Mouse (Mus musculus) embryonic facial prominence, embryonic 14.5 days (tissue): ENCODE measurements around the gene Ablim1. TPM values are rescaled to one million over a fixed set of nuclear protein-coding genes. Genes with fewer than 3 reads are reported as not detected.

Experiments
- ATAC-seq: fragments of 200-750 bp; cut with Nextera tagmentation; 2 replicates; pipeline ENCODE4 v1.8.0; 2017; ENCODE audit warnings: low read depth, moderate number of reproducible peaks, moderate TSS enrichment
- DNase-seq: peaks from one replicate; pipeline ENCODE4 v3.0.0-alpha.2; 2015; ENCODE audit warnings: low spot score
- H3K27ac ChIP-seq: fragments of 300-500 bp; sonication (generic); replicated peaks from 2 replicates; pipeline ENCODE4 v1.5.1; 2014; ENCODE audit warnings: low read depth, mild to moderate bottlenecking, low read length, moderate library complexity
- H3K27me3 ChIP-seq: fragments of 300-500 bp; sonication (generic); replicated peaks from 2 replicates; pipeline ENCODE4 v1.6.1; 2014; ENCODE audit warnings: low read length; ENCODE audit not compliant: control insufficient read depth, insufficient read depth
- H3K36me3 ChIP-seq: fragments of 300-500 bp; sonication (generic); 2 replicates; pipeline ENCODE4 v1.6.1; 2014; ENCODE audit warnings: low read length, mixed read lengths; ENCODE audit not compliant: control insufficient read depth, insufficient read depth
- H3K4me1 ChIP-seq: fragments of 300-500 bp; sonication (generic); 2 replicates; pipeline ENCODE4 v1.6.1; 2014; ENCODE audit warnings: antibody characterized with exemption, low read length; ENCODE audit not compliant: control insufficient read depth, insufficient read depth
- H3K4me2 ChIP-seq: fragments of 300-500 bp; sonication (generic); 2 replicates; pipeline ENCODE4 v1.6.1; 2014; ENCODE audit warnings: low read depth, mild to moderate bottlenecking, low read length, moderate library complexity, mixed read lengths
- H3K4me3 ChIP-seq: fragments of 300-500 bp; sonication (generic); 2 replicates; pipeline ENCODE4 v1.5.1; 2014; ENCODE audit warnings: low read depth, mild to moderate bottlenecking, low read length
- H3K9ac ChIP-seq: fragments of 300-500 bp; sonication (generic); 2 replicates; pipeline ENCODE4 v1.6.1; 2014; ENCODE audit warnings: low read depth, mild to moderate bottlenecking, low read length, moderate library complexity, mixed read lengths
- H3K9me3 ChIP-seq: fragments of 300-500 bp; sonication (generic); 2 replicates; pipeline ENCODE4 v1.6.1; 2016; ENCODE audit warnings: low read length; ENCODE audit not compliant: control insufficient read depth
- whole genome bisulfite sequencing: fragments of 180-500 bp; shearing (Covaris S2); extraction: QIAGEN DNeasy Blood & Tissue Kit; methylation state at CpG from one replicate; pipeline ENCODE4 v1.1.7; 2014; 5-methylcytosine and 5-hydroxymethylcytosine counted together
- polyA plus RNA-seq: library from polyadenylated mRNA; unstranded; fragments of >200 nt; fragmentation: Nextera tagmentation; extraction: Ambion mirVana; gene quantifications from 2 replicates; pipeline ENCODE4 v1.2.1, GENCODE M21; 2014

Gene Ablim1
- polyA plus RNA-seq, 1 experiment from 2014 or later, result 49.3 TPM

DNA sequence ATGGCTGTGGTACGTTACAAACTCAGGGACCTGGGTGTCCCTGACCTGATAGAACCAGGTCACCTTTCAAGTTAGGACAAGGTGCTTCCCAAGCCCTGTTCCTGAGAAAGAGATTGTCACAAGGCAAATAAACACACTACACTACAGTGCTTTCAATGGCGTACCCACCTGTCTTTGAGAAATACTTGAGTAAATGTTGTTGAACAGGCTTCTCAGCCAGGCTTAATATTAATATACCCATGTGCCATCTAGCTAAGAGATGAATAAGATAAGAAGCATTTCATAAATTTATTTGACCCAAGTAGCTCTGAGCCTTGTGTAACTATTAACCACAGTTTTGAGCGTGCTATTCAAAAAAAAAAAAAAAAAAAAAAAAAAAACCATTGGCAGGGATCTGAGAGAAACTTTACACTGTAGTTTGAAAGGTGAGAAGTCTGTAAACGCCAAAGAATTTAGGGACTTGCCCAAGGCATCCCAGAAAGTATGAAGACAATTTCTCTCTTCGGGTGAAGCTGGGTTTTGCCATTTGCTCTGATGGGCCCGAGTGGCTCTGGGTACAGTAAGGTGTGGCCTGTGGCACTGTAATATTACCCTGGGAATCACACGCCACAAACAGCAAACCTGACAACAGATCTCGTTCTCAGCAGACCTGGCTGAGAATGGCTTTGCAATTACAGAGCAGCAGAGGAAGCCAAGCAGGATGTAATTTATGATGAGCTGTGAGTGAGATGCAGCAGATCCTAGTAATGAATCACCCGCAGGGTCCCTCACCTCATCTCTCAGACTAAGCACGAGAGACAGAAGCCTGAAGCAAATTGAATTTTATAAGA is 73.1 kb downstream of the Ablim1 start:
- Histone ChIP-seq H3K9ac (no peak overlapping the region), H3K9me3 (no peaks in the 10 kb centered on the region), H3K36me3 (no peaks in the 10 kb centered on the region), H3K4me1 (peaks cover 32% of the 10 kb centered on the region), H3K27ac (no peak overlapping the region), H3K4me3 (no peak overlapping the region), H3K27me3 (no peaks in the 10 kb centered on the region), H3K4me2 (no peak overlapping the region)
- DNase-seq, result peak; percentile 62
- peak; percentile 49; the same call in 1 of the 2 replicates for ATAC-seq
- WGBS, result 45% methylated on average over 10 of the region's 10 CpGs

- no peaks in the 10 kb centered on the region for H3K9me3 ChIP-seq
- no peaks in the 10 kb centered on the region for H3K27me3 ChIP-seq
- no peak overlapping the region for H3K27ac ChIP-seq
- DNase-seq (no peak), ATAC-seq (no peak)
- no peak overlapping the region for H3K9ac ChIP-seq
- WGBS, result 69% methylated on average over 6 of the region's 6 CpGs
- no peak overlapping the region for H3K4me2 ChIP-seq
- no peaks in the 10 kb centered on the region for H3K36me3 ChIP-seq
- H3K4me3 ChIP-seq, result no peak overlapping the region
- H3K4me1 ChIP-seq, result peaks cover 32% of the 10 kb centered on the region
These were observed 74.5 kb downstream of the Ablim1 start for GRCm38 (mm10) chr19:57240259-57240658.

DNA sequence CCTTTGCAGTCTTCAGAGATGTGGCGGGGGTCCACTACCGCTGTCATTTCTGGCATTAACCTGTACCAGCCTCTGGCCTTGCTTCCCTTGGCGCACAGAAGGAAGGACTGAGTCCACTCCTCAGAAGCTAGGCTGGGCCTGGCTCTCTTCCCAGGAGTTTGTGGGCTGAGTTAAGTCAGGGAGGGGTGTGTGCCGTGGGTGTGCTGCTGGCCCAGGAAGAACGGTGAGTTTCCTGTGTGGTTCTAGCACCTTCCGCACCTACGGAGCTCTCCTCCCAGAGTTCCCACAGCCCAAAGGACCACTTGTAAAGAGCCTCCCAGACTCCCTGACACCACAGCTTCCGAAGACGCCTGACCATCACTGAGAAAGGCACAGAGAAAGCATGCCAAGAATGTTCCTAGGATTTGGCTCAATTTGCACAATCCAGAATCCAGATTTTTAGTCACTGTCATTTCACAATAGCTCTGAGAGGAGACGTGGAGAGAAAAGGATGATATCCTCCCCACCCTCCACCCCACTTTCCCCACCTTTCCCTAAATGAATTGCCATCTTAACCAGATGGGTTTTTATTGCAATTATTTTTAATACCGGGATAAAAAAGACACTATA is 75.4 kb downstream of the Ablim1 start:
- peaks cover 31% of the 10 kb centered on the region for H3K4me1 ChIP-seq
- H3K4me3 ChIP-seq, result no peak overlapping the region
- H3K4me2 ChIP-seq, result no peak overlapping the region
- H3K9ac ChIP-seq, result no peak overlapping the region
- WGBS, result 54% methylated on average over 11 of the region's 11 CpGs
- ATAC-seq (no peak), DNase-seq (peak; percentile 83)
- H3K27me3 ChIP-seq, result no peaks in the 10 kb centered on the region
- 0 out of 2 replicates have a peak, but pooled peaks cover 3% of the 10 kb centered on the region for H3K9me3 ChIP-seq
- no peak overlapping the region for H3K27ac ChIP-seq
- H3K36me3 ChIP-seq, result no peaks in the 10 kb centered on the region

DNA sequence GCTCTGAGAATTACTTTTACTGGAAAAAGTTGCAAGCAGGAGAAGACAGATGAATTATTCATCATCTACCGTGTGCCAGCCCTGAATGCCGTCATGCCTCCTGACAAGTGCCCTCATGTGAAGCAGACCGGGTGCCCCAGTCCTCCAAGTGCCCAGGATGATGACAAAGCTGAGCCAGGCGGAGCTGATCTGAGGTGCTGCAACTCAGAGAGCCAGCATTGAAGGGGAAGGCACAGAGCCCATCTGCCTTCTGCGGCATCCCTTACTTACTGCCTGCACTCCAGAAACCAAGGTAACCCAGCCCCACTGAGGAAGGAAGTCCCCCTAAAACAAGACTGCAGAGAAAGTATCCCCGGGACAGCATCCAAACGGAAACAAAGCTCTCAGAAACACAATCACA is 76.3 kb downstream of the Ablim1 start:
- Histone ChIP-seq H3K4me3 (no peak overlapping the region), H3K4me2 (no peak overlapping the region), H3K36me3 (no peaks in the 10 kb centered on the region), H3K27me3 (no peaks in the 10 kb centered on the region), H3K4me1 (peaks cover 23% of the 10 kb centered on the region), H3K9ac (no peak overlapping the region), H3K27ac (no peak overlapping the region), H3K9me3 (0 out of 2 replicates have a peak, but pooled peaks cover 3% of the 10 kb centered on the region)
- 72% methylated on average over 7 of the region's 7 CpGs for WGBS
- no peak for ATAC-seq
- DNase-seq, result no peak

- WGBS, result 44% methylated on average over 6 of the region's 6 CpGs
- Histone ChIP-seq H3K27me3 (no peaks in the 10 kb centered on the region), H3K4me1 (peaks cover 22% of the 10 kb centered on the region), H3K36me3 (no peaks in the 10 kb centered on the region), H3K9ac (no peak overlapping the region), H3K4me2 (no peak overlapping the region), H3K4me3 (no peak overlapping the region), H3K27ac (no peak overlapping the region), H3K9me3 (0 out of 2 replicates have a peak, but pooled peaks cover 3% of the 10 kb centered on the region)
- DNase-seq, result peak; percentile 50
- ATAC-seq, result no peak
These were observed 77.2 kb downstream of the Ablim1 start for GRCm38 (mm10) chr19:57237534-57237933.

GRCm38 (mm10) chr19:57236647-57237046 is 78.1 kb downstream of the Ablim1 start:
- no peaks in the 10 kb centered on the region for H3K36me3 ChIP-seq
- 73% methylated on average over 15 of the region's 15 CpGs for WGBS
- no peak overlapping the region for H3K4me3 ChIP-seq
- H3K4me2 ChIP-seq, result no peak overlapping the region
- peaks cover 22% of the 10 kb centered on the region for H3K4me1 ChIP-seq
- H3K27ac ChIP-seq, result no peak overlapping the region
- DNase-seq, result no peak
- 0 out of 2 replicates have a peak, but pooled peaks cover 3% of the 10 kb centered on the region for H3K9me3 ChIP-seq
- H3K9ac ChIP-seq, result no peak overlapping the region
- no peak for ATAC-seq
- H3K27me3 ChIP-seq, result no peaks in the 10 kb centered on the region

GRCm38 (mm10) chr19:57235931-57236330 is 78.8 kb downstream of the Ablim1 start:
- Histone ChIP-seq H3K9ac (no peak overlapping the region), H3K9me3 (0 out of 2 replicates have a peak, but pooled peaks cover 3% of the 10 kb centered on the region), H3K4me3 (no peak overlapping the region), H3K27me3 (no peaks in the 10 kb centered on the region), H3K4me1 (peaks cover 17% of the 10 kb centered on the region), H3K36me3 (no peaks in the 10 kb centered on the region), H3K27ac (no peak overlapping the region), H3K4me2 (no peak overlapping the region)
- ATAC-seq (no peak), DNase-seq (no peak)
- 81% methylated on average over 2 of the region's 2 CpGs for WGBS

GRCm38 (mm10) chr19:57230996-57231395 is 83.7 kb downstream of the Ablim1 start:
- 59% methylated on average over 4 of the region's 4 CpGs for WGBS

More at GRCm38 (mm10) chr19:57230996-57231395, 83.7 kb downstream of the Ablim1 start:
- H3K4me3 ChIP-seq, result no peak overlapping the region
- DNase-seq (no peak), ATAC-seq (no peak)
- no peak overlapping the region for H3K27ac ChIP-seq
- no peaks in the 10 kb centered on the region for H3K27me3 ChIP-seq
- H3K9me3 ChIP-seq, result 0 out of 2 replicates have a peak, but pooled peaks cover 3% of the 10 kb centered on the region
- no peaks in the 10 kb centered on the region for H3K36me3 ChIP-seq
- no peak overlapping the region for H3K4me2 ChIP-seq
- H3K4me1 ChIP-seq, result no peaks in the 10 kb centered on the region
- no peak overlapping the region for H3K9ac ChIP-seq
